Mouse (Mus musculus) hindbrain, embryonic 16.5 days (tissue): ENCODE measurements around the gene Marc2. TPM values are rescaled to one million over a fixed set of nuclear protein-coding genes. Genes with fewer than 3 reads are reported as not detected.

Source experiments
- ATAC-seq: fragments of 200-750 bp; cut with Nextera tagmentation; 2 replicates; pipeline ENCODE4 v1.8.0; 2017; ENCODE audit warnings: moderate TSS enrichment, moderate library complexity
- H3K27ac ChIP-seq: fragments of 300-500 bp; sonication (generic); 2 replicates; pipeline ENCODE4 v1.5.1; 2014; ENCODE audit warnings: low read depth, mild to moderate bottlenecking, control low read depth, low read length, moderate library complexity
- H3K27me3 ChIP-seq: fragments of 300-500 bp; sonication (generic); replicated peaks from 2 replicates; pipeline ENCODE4 v1.6.1; 2014; ENCODE audit warnings: low read length; ENCODE audit not compliant: control insufficient read depth, insufficient read depth
- H3K36me3 ChIP-seq: fragments of 300-500 bp; sonication (generic); 2 replicates; pipeline ENCODE4 v1.6.1; 2014; ENCODE audit warnings: mild to moderate bottlenecking, low read length, moderate library complexity, mixed read lengths; ENCODE audit not compliant: control insufficient read depth, insufficient read depth
- H3K4me1 ChIP-seq: fragments of 300-500 bp; sonication (generic); 2 replicates; pipeline ENCODE4 v1.6.1; 2014; ENCODE audit warnings: low read depth, low read length; ENCODE audit not compliant: control insufficient read depth, insufficient read depth
- H3K4me2 ChIP-seq: fragments of 300-500 bp; sonication (generic); 2 replicates; pipeline ENCODE4 v1.6.1; 2014; ENCODE audit warnings: mild to moderate bottlenecking, low read length, control low read depth, moderate library complexity
- H3K4me3 ChIP-seq: fragments of 300-500 bp; sonication (generic); 2 replicates; pipeline ENCODE4 v1.5.1; 2014; ENCODE audit warnings: mild to moderate bottlenecking, low read length, control low read depth, moderate library complexity
- H3K9ac ChIP-seq: fragments of 300-500 bp; sonication (generic); 2 replicates; pipeline ENCODE4 v1.6.1; 2014; ENCODE audit warnings: low read depth, mild to moderate bottlenecking, control low read depth, low read length, moderate library complexity
- H3K9me3 ChIP-seq: fragments of 300-500 bp; sonication (generic); 2 replicates; pipeline ENCODE4 v1.6.1; 2014; ENCODE audit warnings: mild to moderate bottlenecking, low read length, moderate library complexity; ENCODE audit not compliant: control insufficient read depth
- WGBS: fragments of 180-500 bp; shearing (Covaris S2); extraction: QIAGEN DNeasy Blood & Tissue Kit; methylation state at CpG from one replicate; pipeline ENCODE4 v1.1.7; 2014; 5-methylcytosine and 5-hydroxymethylcytosine counted together
- polyA plus RNA-seq: library from polyadenylated mRNA; unstranded; fragments of >200 nt; fragmentation: Nextera tagmentation; extraction: Ambion mirVana; gene quantifications from 2 replicates; pipeline ENCODE4 v1.2.1, GENCODE M21; 2015

The Marc2 gene
- polyA plus RNA-seq, 1 experiment from 2014 or later = 129 TPM

DNA sequence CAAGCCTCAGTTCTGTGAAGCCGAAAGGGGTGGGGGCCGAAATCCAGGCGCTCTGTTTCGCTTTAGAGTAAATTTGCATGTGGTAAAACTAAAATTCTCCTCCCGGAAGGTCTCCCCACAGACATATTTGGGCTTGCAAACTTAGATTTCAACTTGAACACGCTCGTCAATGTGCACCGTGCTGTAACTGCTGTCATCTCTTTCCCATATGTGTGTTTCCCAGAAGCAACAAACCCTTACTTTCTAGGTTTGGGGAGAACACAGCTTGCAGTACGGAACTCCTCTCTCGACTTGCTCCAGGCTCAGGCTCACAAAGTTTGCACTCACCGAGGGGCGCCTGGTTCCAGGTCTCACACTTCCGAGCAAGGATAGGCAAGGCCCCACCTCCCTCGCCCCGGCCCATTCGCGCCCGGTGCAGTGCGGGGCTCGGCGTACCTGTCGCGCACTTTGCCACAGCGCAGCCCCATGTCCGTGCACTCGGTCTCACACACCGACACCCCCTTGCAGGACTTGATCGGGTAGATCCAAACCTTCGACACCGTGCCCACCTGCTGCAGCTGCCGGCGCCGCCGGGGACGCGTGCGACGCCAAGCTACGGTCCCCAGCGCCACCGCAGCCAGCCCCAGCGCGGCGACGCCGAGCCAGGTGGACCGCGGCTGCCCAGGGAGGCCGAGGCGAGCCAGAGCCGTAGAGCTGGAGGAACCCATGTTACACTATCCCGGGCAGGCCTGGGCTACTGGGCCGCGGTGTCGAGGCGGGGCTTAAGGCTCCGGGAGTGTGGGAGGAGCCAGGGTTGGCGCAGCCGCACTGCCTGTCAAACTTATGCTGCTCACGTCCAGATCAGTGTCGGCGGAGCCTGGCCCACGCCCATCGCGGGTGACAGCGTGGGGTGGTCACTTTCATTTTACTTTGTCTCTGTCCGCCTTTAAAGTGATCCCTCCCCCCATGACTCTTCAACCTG is 860 bp downstream of the Marc2 start:
- H3K4me1 ChIP-seq = peaks cover 13% of the 10 kb centered on the region
- WGBS = under 1% methylated on average over 67 of the region's 67 CpGs
- H3K4me3 ChIP-seq = peak overlapping the region; percentile 84
- no peaks in the 10 kb centered on the region for H3K36me3 ChIP-seq
- H3K27ac ChIP-seq = peak overlapping the region; percentile 76
- H3K4me2 ChIP-seq = peak overlapping the region; percentile 88
- peak overlapping the region; percentile 94 for H3K9ac ChIP-seq
- H3K27me3 ChIP-seq = no peaks in the 10 kb centered on the region
- ATAC-seq = peak; percentile 98
- no peaks in the 10 kb centered on the region for H3K9me3 ChIP-seq

DNA sequence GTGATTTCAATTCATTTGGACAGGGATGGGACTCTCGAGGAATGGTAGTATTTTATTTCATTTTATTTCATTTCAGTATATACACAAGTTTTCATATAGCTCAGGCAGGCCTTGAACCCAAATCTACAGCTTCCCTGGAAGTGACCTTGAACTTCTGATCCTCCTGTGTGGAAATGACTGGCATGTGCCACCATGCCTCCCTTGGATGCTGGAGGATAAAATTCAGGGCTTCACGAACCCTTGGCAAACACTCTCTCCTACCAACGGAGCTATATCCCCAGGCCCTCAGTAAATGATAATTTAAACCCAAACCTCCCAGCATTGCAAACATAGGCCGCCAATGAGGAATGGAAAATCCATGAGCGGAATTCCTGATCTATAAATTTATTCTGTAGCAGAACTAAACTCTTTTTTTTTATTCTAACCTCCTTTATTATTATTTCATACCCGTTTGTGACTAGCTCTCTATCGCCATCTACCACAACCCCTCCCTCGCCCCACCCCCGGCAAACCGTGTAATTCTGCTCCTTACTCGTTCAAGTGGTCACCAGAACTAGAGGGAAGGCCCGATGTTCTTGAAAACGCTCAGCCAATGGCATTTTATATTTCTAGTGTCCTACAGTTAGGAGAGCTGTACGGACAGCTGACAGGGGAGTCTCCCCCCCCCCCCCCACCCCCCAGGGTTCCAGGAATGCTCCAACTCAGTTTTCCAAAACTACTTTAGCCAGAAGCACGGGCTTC is 1.8 kb downstream of the Marc2 start:
- H3K4me3 ChIP-seq = peak overlapping the region; percentile 84
- no peaks in the 10 kb centered on the region for H3K9me3 ChIP-seq
- WGBS = 19% methylated on average over 15 of the region's 15 CpGs
- H3K9ac ChIP-seq = peak overlapping the region; percentile 94; the same call in 1 of the 2 replicates
- peak overlapping the region; percentile 88 for H3K4me2 ChIP-seq
- H3K36me3 ChIP-seq = no peaks in the 10 kb centered on the region
- H3K4me1 ChIP-seq = peaks cover 13% of the 10 kb centered on the region
- ATAC-seq = no peak
- H3K27me3 ChIP-seq = no peaks in the 10 kb centered on the region
- H3K27ac ChIP-seq = peak overlapping the region; percentile 76

DNA sequence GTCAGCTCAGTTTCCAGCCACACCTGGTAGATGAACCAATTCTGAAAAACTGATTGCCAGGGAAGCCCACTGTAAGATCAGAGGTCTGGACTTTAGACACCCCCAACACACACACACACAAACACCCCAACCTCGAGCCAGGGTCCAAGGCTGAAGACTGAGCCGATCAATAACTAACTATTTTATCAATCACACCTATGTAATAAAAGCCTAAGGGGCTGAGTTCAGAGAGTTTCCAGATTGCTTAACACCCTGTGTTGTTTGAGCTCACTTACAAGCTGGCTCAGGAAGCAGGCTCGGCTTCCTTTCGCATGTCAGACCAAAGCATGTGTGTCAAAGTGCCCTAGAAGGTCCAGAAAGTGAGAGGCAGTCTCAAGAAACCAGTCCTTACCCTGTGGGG is 8.6 kb downstream of the Marc2 start:
- H3K9me3 ChIP-seq = no peaks in the 10 kb centered on the region
- no peak for ATAC-seq

DNA sequence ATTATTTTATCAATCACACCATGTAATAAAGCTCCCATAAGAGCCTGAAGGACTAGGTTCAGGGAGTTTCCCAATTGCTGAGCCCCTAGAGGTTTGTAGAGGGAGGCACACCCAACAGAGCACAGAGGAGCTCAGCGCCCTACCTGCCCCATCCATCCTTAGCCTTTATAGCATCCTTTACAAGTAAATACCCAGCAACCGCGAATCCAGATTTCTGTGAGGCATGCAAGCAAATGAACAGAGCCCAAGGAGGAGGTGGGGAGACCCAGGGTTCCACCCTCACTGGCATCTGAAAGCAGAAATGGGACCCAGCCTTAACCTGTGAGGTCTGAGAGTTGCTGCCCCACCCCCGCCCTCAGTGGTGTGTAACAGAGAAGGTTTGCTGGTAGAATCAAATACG is 9.9 kb downstream of the Marc2 start:
- no peak overlapping the region for H3K27ac ChIP-seq
- H3K27me3 ChIP-seq = no peaks in the 10 kb centered on the region
- H3K4me2 ChIP-seq = no peak overlapping the region
- H3K4me1 ChIP-seq = no peaks in the 10 kb centered on the region
- no peak for ATAC-seq
- no peak overlapping the region for H3K4me3 ChIP-seq
- H3K36me3 ChIP-seq = peaks cover 16% of the 10 kb centered on the region
- WGBS = 71% methylated on average over 5 of the region's 5 CpGs
- no peak overlapping the region for H3K9ac ChIP-seq
- no peaks in the 10 kb centered on the region for H3K9me3 ChIP-seq

More for the DNA sequence above, 8.6 kb downstream of the Marc2 start:
- Histone ChIP-seq H3K36me3 (peaks cover 9% of the 10 kb centered on the region), H3K27ac (no peak overlapping the region), H3K4me2 (no peak overlapping the region), H3K27me3 (no peaks in the 10 kb centered on the region), H3K4me3 (no peak overlapping the region), H3K4me1 (no peaks in the 10 kb centered on the region), H3K9ac (no peak overlapping the region)
- WGBS = 92% methylated on average over 4 of the region's 4 CpGs

DNA sequence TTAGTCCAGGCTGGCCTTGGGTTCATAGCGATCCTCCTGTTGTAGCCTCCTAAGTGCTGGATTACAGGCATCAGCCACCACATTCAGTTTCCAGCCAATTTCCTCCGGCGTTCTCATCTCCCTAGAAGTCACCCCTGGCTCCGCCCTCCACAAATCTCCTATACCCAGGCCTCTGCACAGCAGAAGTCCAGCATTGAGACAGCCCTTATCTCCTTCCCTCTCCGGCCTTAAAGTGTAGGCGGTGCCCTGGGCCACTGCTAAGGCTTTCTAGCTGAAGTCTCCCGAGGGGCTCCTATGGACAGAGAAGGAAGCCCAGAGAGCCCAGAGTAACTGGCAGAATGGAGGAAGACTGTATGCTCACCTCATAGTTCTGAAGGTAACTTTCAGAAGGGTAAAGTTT is 12.8 kb downstream of the Marc2 start:
- WGBS = 96% methylated on average over 7 of the region's 7 CpGs
- no peak overlapping the region for H3K4me2 ChIP-seq
- no peaks in the 10 kb centered on the region for H3K9me3 ChIP-seq
- ATAC-seq = no peak
- H3K36me3 ChIP-seq = peaks cover 24% of the 10 kb centered on the region
- H3K9ac ChIP-seq = no peak overlapping the region
- no peak overlapping the region for H3K27ac ChIP-seq
- no peak overlapping the region for H3K4me3 ChIP-seq
- H3K27me3 ChIP-seq = no peaks in the 10 kb centered on the region
- H3K4me1 ChIP-seq = no peaks in the 10 kb centered on the region

DNA sequence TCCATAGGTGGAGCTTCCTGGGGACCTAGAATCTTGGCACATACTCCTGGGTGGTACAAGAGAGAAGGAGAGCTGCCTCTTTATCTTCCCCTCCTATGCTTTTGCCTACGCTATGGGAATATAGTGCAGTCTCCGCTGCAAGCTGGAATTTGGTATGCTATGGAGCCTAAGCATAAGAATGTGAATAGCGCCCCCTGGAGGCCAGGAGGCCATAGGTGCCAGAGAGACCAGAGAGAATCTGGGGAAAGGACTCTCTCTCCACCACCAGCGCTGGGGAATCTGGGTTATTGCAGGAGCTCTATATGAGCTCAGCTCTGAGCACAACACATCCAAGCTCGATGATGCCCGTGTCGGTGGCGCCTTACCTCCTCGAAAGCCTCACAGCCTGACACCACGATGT is 14.0 kb downstream of the Marc2 start:
- no peak overlapping the region for H3K4me3 ChIP-seq
- no peaks in the 10 kb centered on the region; the same call in 1 of the 2 replicates for H3K4me1 ChIP-seq
- no peak overlapping the region for H3K4me2 ChIP-seq
- H3K27me3 ChIP-seq = no peaks in the 10 kb centered on the region
- no peak overlapping the region for H3K9ac ChIP-seq
- no peak for ATAC-seq
- H3K9me3 ChIP-seq = no peaks in the 10 kb centered on the region
- peaks cover 24% of the 10 kb centered on the region for H3K36me3 ChIP-seq
- no peak overlapping the region for H3K27ac ChIP-seq
- 85% methylated on average over 10 of the region's 10 CpGs for WGBS

DNA sequence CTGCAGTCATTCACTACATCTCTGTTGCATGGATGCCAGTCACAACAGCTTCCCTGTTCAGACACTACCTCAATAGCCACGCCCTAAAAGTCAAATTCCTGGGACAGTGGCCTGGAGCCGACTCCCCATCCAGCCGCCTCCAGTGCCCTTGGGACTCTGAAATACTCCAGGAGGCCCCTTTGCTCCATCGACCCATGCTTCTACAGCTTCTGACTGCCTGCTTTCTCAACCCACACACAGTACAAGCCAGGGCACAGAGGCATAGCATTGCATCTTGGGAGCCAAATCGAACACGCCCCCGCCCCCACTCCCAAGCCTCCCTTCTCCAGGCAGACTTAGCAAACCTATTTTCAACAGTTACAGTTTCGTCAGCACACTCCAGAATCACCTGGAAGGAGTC is 16.4 kb downstream of the Marc2 start:
- 91% methylated on average over 8 of the region's 8 CpGs for WGBS
- H3K9ac ChIP-seq = no peak overlapping the region
- no peak overlapping the region for H3K4me3 ChIP-seq
- H3K4me1 ChIP-seq = peaks cover under 1% of the 10 kb centered on the region
- peaks cover 24% of the 10 kb centered on the region for H3K36me3 ChIP-seq
- H3K27ac ChIP-seq = no peak overlapping the region
- no peaks in the 10 kb centered on the region for H3K9me3 ChIP-seq
- H3K4me2 ChIP-seq = no peak overlapping the region
- H3K27me3 ChIP-seq = no peaks in the 10 kb centered on the region
- ATAC-seq = no peak

DNA sequence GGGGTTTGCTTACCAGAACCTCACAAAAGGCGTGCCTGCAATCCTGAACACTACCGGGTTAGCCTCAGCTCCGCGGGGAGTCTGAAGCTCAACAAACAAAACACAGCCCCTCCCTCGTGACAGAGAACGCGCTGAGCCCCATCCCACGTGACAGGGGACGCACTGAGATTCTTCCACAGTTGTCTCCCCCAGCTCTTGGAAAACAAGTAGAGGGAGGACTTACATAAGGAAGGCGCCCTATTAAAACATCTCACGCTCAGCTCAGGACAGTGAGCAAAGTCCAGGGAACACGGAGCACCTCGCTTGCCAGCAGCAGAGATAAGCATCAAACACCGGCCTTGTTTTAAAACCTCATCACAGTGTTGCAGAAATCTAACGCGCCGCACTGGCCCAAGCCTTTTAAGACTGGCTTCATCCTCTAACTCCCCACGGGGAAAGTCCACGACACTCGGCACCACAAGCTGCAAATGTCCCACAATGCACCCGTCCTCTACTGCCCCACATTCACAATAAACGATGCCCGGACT is 19.0 kb downstream of the Marc2 start:
- H3K36me3 ChIP-seq = peaks cover 14% of the 10 kb centered on the region
- no peaks in the 10 kb centered on the region for H3K27me3 ChIP-seq
- H3K4me1 ChIP-seq = peaks cover 5% of the 10 kb centered on the region
- peak overlapping the region; percentile 44 for H3K4me2 ChIP-seq
- WGBS = 27% methylated on average over 23 of the region's 23 CpGs
- peak overlapping the region; percentile 1 for H3K4me3 ChIP-seq
- no peak overlapping the region for H3K27ac ChIP-seq
- H3K9ac ChIP-seq = no peak overlapping the region
- ATAC-seq = no peak
- no peaks in the 10 kb centered on the region for H3K9me3 ChIP-seq

DNA sequence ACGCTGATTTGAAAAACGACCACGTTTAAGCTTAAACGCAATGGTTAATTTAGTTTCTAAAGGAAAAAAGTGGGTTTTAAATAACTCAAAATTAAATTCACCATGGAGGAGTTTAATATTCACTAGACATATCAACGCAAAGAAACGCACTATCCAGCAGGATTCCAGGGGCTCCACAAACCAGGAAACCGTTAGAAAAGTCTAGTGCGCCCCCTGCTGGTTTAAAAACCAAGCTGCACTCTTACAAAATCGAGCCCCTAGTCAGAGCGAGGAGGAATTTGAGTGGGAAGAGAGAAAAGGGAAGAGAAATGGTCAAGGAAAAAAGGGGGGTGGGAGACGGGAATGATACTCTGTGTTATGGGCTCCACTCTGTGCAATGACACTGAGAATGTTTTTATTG is 21.2 kb downstream of the Marc2 start:
- ATAC-seq = peak; percentile 59; the same call in 1 of the 2 replicates
- no peak overlapping the region; the same call in 1 of the 2 replicates for H3K27ac ChIP-seq

More for the DNA sequence above, 21.2 kb downstream of the Marc2 start:
- no peaks in the 10 kb centered on the region for H3K9me3 ChIP-seq
- no peak overlapping the region for H3K9ac ChIP-seq
- no peaks in the 10 kb centered on the region for H3K36me3 ChIP-seq
- H3K27me3 ChIP-seq = no peaks in the 10 kb centered on the region
- no peak overlapping the region for H3K4me3 ChIP-seq
- peak overlapping the region; percentile 46 for H3K4me2 ChIP-seq
- H3K4me1 ChIP-seq = peaks cover 5% of the 10 kb centered on the region
- 27% methylated on average over 11 of the region's 11 CpGs for WGBS
